In the genomic region with DNA sequence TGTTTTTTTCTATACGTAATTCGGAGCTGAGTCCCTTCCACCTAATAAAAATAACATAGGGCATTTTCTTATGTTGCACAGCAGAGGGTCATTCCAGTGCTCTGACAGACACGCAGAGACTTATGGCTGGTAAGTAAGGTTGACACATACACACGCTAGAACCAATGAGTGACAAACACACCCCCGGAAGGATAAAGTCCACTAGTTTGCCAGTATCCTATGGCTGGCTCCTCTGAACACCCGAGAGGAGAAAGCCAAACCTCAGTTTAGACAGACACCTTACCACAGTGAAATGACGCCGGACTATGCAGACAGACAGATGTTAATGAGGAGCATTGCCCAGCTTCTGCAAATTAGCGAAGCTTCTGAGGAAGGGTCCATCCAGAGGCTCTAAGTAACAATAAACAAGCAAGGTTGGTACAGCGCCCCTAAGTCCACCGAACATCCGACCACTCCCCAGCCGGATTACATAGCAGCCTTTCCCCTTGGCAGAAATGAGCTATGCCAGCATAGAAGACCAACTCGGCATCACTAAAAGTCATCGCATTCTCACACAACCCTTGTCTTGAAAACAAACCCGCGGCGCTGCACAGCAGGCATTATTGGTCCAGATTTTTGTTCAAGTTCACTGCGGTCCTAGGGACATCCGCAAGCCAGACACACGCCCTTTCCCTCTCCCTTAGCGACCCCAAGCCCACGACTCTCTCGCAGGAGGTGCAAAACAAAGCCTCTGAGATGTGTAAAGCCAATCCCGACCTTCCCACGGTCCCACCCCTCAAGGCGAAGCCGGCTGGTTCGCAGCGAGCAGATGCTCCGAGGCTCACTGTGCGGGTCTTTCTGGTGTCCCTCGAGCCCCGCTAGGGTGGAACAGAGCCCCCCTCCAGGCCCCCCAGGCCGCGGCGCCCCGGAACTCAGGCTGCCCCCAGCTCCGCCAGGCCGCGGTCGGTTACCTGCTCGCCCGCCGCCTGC, we compare ENCODE assay signal across 8 mouse cellular contexts. TPM values are rescaled to one million over a fixed set of nuclear protein-coding genes. Genes with fewer than 3 reads are reported as not detected.
DNase-seq lines count a peak whose midpoint lies in the region; ATAC-seq and TF ChIP-seq lines count a peak whose summit lies in the region.

No protein-coding gene starts in this region.

- no peaks in the 10 kb centered on the region for H3K27me3 ChIP-seq in hindbrain, postnatal 0 days (ENCODE audit: insufficient read depth, low read length)

- H3K36me3 ChIP-seq in hindbrain, postnatal 0 days (ENCODE audit: insufficient read depth, low read length): peaks cover 34% of the 10 kb centered on the region

- peak overlapping the region; percentile 79 for H3K4me2 ChIP-seq in hindbrain, postnatal 0 days (ENCODE audit: low read depth, low read length)

- no peak for TF ChIP-seq CTCF in hindbrain, postnatal 0 days (IDR thresholded peaks at IDR 0.05; ENCODE audit: low read depth)

- peak overlapping the region; percentile 95 for H3K4me3 ChIP-seq in hindbrain, postnatal 0 days (ENCODE audit: low read length)

- peak overlapping the region; percentile 96 for H3K9ac ChIP-seq in hindbrain, postnatal 0 days (replicated peaks; ENCODE audit: low read length)

- peak overlapping the region; percentile 89 for H3K27ac ChIP-seq in hindbrain, postnatal 0 days

- 10% methylated on average over 45 of the region's 45 CpGs for WGBS in hindbrain, postnatal 0 days

- peaks cover 5% of the 10 kb centered on the region; the same call in 1 of the 2 replicates for H3K4me1 ChIP-seq in hindbrain, postnatal 0 days (ENCODE audit: insufficient read depth, low read length)

- no peak for DNase-seq in frontal cortex, postnatal 36 days (ENCODE audit: low spot score in 2 of 2)
- peak; percentile 14 for DNase-seq in 3T3-L1 (ENCODE audit: low read depth, low spot score)
- peak; percentile 59 for DNase-seq in hindbrain, postnatal 0 days (ENCODE audit: low spot score)
- peak; percentile 30 for DNase-seq in mesoderm, embryonic 11.5 days (ENCODE audit: low read depth, low spot score)
- no peak for DNase-seq in layer of hippocampus, postnatal 36 days
- no peak for DNase-seq in layer of hippocampus, adult 8-10 months (ENCODE audit: low spot score in 2 of 2)

- no peaks in the 10 kb centered on the region for H3K9me3 ChIP-seq in hindbrain, postnatal 0 days (ENCODE audit: low read length)

- peak; percentile 17; the same call in 1 of the 2 replicates for ATAC-seq in frontal cortex, adult (ENCODE audit: low TSS enrichment)
- ATAC-seq in common myeloid progenitor, adult 5-6 weeks (replicated peaks; ENCODE audit: low read depth, poor library complexity, severe bottlenecking): 0 out of 2 replicates have a peak, but pooled peaks have one; percentile 2
- ATAC-seq in hindbrain, postnatal 0 days: peak; percentile 77

RNA-seq across cellular contexts. Expression of a gene that starts 0.7 kb away (rescaled TPM):
- 16.2 and 28.2 TPM in 2 replicates for total RNA-seq in common myeloid progenitor, adult 5-6 weeks (2017)
- total RNA-seq in hindbrain, postnatal 0 days (2014; rRNA removed): 248 and 278 TPM in 2 replicates
- 221 and 231 TPM in 2 replicates for polyA plus RNA-seq in hindbrain, postnatal 0 days (2015; fragmentation: Nextera tagmentation; extraction: Ambion mirVana)
- 100 to 1,000 TPM; 155 to 156 TPM for total RNA-seq in layer of hippocampus, postnatal 36 days (2021)
- 100 to 1,000 TPM; 130 to 147 (median 139) TPM for total RNA-seq in layer of hippocampus, adult 8-10 months (2022)

RNA-seq across cellular contexts. Expression of a gene that starts 10.3 kb away (rescaled TPM):
- 7.9 and 13.7 TPM in 2 replicates for total RNA-seq in common myeloid progenitor, adult 5-6 weeks (2017)
- total RNA-seq in hindbrain, postnatal 0 days (2014; rRNA removed): 159 and 240 TPM in 2 replicates
- 66.3 and 69.7 TPM in 2 replicates for polyA plus RNA-seq in hindbrain, postnatal 0 days (2015; fragmentation: Nextera tagmentation; extraction: Ambion mirVana)
- total RNA-seq in layer of hippocampus, postnatal 36 days (2021): 10 to 100 TPM; 35.2 to 36.2 TPM
- total RNA-seq in layer of hippocampus, adult 8-10 months (2022): 10 to 100 TPM; 28.2 to 37.2 (median 30.9) TPM

RNA-seq across cellular contexts. Expression of a gene that starts 25.4 kb away (rescaled TPM):
- total RNA-seq in common myeloid progenitor, adult 5-6 weeks (2017): 51.0 and 70.5 TPM in 2 replicates
- total RNA-seq in hindbrain, postnatal 0 days (2014; rRNA removed): 19.7 and 24.5 TPM in 2 replicates
- 49.9 and 53.0 TPM in 2 replicates for polyA plus RNA-seq in hindbrain, postnatal 0 days (2015; fragmentation: Nextera tagmentation; extraction: Ambion mirVana)
- 10 to 100 TPM; 25.6 to 28.0 TPM for total RNA-seq in layer of hippocampus, postnatal 36 days (2021)
- total RNA-seq in layer of hippocampus, adult 8-10 months (2022): 10 to 100 TPM; 20.6 to 23.3 (median 20.8) TPM

RNA-seq across cellular contexts. Expression of a gene that starts 25.5 kb away (rescaled TPM):
- 45.8 and 52.8 TPM in 2 replicates for total RNA-seq in common myeloid progenitor, adult 5-6 weeks (2017)
- 177 and 187 TPM in 2 replicates for total RNA-seq in hindbrain, postnatal 0 days (2014; rRNA removed)
- 355 and 362 TPM in 2 replicates for polyA plus RNA-seq in hindbrain, postnatal 0 days (2015; fragmentation: Nextera tagmentation; extraction: Ambion mirVana)
- total RNA-seq in layer of hippocampus, postnatal 36 days (2021): 100 to 1,000 TPM; 169 to 175 TPM
- total RNA-seq in layer of hippocampus, adult 8-10 months (2022): 100 to 1,000 TPM; 134 to 161 (median 146) TPM

RNA-seq across cellular contexts. Expression of a gene that starts 46.6 kb away (rescaled TPM):
- 13.4 and 23.5 TPM in 2 replicates for total RNA-seq in common myeloid progenitor, adult 5-6 weeks (2017)
- total RNA-seq in hindbrain, postnatal 0 days (2014; rRNA removed): 184 and 189 TPM in 2 replicates
- polyA plus RNA-seq in hindbrain, postnatal 0 days (2015; fragmentation: Nextera tagmentation; extraction: Ambion mirVana): 312 and 318 TPM in 2 replicates
- 100 to 1,000 TPM; 261 to 274 TPM for total RNA-seq in layer of hippocampus, postnatal 36 days (2021)
- 100 to 1,000 TPM; 241 to 284 (median 264) TPM for total RNA-seq in layer of hippocampus, adult 8-10 months (2022)

Comparison
In these comparisons a context has a peak if more than half of its experiments do, and no peak if none do; other contexts are left out.
1. ATAC-seq: peak in every context shown above with its lines; median percentile 77 in hindbrain, postnatal 0 days; 17 in frontal cortex, adult; 2 in common myeloid progenitor, adult 5-6 weeks.
2. DNase-seq: peak in 3T3-L1 (single experiment), hindbrain, postnatal 0 days (single experiment) and mesoderm, embryonic 11.5 days (single experiment); none in frontal cortex, postnatal 36 days (0 of 2), layer of hippocampus, postnatal 36 days (0 of 2) and layer of hippocampus, adult 8-10 months (0 of 2).